Mouse (Mus musculus): ENCODE data around the gene Spdya. TPM values are rescaled to one million over a fixed set of nuclear protein-coding genes. Genes with fewer than 3 reads are reported as not detected.
"Not testable (repeated sequence)": the region's sequence is repeated elsewhere in the genome, so short reads cannot be mapped to it uniquely, and the experiment has no call there.

The Spdya gene
- total RNA-seq, 2 experiments from 2014 or later = not detected

DNA sequence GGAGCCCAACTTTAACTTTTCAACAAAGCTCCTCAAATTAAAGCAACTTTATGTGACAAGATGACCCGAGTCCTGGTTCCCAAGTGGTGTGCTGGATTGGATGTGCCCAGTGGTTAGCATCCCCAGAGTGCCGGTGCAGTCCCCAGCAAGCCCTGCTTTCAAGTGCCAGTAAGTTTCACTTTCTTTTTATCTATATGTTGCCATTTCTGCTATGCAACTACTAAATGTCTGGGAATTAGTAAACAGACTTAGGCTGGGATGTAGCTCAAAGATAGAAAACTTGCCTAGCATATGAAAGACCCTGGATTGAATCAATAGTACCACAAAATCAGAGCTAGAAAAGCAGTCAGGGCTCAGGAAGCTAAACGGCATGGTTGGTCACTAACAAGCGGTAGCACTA lies 66.1 kb downstream of the Spdya start:
- intact Hi-C loops (cut with DNase I) = no loop called here
- no peak for DNase-seq

DNA sequence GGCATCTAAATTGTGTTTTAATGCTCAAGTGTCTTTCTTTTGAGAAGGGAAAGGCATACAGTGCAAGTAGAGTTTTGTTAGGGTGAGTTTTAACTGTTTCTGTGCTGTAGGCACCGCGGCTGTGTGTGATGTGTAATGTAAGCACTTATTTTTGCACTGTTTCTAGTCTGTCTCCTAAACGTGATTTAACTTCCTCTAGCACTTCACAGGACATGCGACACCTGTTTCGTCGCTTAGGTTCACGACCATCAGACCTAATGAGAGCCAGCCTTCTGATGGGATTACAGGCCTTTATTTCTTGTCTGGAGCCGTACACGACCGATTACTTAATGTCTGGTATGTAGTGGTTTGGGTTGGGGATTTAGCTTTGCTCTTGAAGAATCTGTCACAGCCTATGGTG lies 79.9 kb downstream of the Spdya start:
- no peak for DNase-seq
- intact Hi-C loops (cut with DNase I) = no loop called here

DNA sequence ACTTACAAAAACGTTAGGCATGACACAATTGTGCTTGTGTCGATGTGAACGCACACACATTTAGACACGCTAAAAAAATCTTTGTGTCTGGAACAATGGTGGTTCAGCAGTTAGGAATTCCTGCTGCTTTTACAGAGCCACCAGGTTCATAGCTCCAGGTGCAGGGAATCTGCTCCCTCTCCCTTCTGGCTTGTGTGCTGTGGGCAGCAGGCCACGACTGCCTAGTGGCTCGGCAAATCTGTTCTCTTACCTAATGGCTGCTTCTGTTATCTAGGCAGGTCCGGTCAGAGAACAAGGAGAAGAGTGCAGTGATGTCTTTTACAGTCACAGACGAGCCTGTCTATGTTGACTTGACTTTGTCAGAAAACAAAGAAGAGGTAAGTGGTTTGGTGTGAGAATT lies 81.5 kb downstream of the Spdya start:
- intact Hi-C loops (cut with DNase I) = no loop called here
- no peak for DNase-seq

DNA sequence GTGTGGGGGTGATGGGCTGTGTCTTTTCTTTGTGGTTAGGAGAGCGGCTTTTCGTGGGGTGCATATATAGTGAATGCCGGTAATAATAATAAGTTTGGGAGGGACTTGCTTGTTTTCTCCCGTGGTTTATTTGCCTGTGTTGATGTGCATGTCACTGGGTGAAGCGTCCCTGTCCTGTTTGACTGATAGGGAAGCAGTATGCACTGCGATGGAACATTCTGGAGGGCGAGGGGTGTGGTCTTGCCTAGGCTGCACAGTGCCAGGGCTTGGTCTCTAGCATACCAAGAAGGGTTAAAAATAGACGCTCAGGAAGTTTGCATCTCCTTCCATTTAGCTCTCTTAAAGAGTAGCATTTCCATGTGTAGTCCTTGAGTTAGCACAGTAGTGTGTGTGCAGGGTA lies 84.9 kb downstream of the Spdya start:
- intact Hi-C loops (cut with DNase I) = no loop called here
- DNase-seq = no peak

DNA sequence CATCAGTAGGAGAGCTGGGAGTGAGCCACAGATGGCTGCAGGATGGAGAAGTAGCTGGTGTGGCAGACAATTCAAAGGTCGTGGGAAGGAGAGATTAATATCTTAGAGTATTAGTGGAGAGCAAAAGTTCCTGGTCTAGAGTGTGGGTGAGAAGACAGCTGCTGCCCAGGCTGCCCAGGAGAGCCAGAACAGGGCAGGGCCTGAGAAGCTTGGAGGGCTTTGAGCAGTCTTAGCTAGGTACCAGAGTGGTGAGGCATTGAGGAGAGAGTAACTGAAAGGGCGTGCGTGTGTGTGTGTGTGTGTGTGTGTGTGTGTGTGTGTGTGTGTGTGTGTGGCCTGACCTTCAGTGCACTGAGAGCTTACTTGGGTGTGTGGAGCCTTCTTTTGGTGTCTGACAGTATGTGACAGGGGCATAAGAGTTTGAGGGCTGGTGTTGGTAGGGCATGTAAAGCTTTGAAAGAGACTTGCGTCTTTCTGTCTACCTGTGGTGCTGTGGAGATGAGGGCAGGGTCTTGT lies 85.9 kb downstream of the Spdya start:
- intact Hi-C loops (cut with DNase I) = no loop called here
- DNase-seq = no peak

DNA sequence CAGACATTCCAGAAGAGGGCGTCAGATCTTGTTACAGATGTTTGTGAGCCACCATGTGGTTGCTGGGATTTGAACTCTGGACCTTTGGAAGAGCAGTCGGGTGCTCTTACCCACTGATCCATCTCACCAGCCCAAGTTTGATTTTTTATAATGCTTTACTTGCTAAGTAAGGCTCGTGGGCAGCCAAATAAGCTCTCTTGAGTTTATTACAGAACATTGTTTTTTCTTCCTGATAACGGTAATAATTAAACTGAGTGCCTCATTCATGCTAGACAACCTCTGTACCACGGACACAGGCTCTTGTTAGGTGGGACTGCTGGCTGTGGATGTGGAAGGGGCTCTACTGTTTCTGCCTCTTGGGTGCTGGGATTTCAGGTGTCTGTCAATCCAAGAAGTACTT lies 87.2 kb downstream of the Spdya start:
- DNase-seq; intact Hi-C loops (cut with DNase I): not testable (repeated sequence)

Other genes starting within 250 kb of the Spdya start
- gene Emilin2, start 240.1 kb upstream of the Spdya start, total RNA-seq (2021) = 100 to 1,000 TPM; 107 to 118 TPM
- gene Gm4707, start 92.1 kb upstream of the Spdya start, total RNA-seq (2021) = 1 to 10 TPM in 1 of 2 experiments, under 1 TPM in 1; 0.88 to 1.6 TPM
- 10 to 100 TPM; 22.0 to 29.0 TPM for gene Smchd1, start 76.7 kb upstream of the Spdya start, total RNA-seq (2021)
- 1 to 10 TPM; 2.4 to 4.1 TPM for gene Ndc80, start 25.2 kb upstream of the Spdya start, total RNA-seq (2021)
- gene Wdr43, start 63.8 kb downstream of the Spdya start, total RNA-seq (2021) = 10 to 100 TPM; 20.5 to 20.8 TPM
- 1 to 10 TPM; 2.0 to 2.3 TPM for gene Togaram2, start 121.2 kb downstream of the Spdya start, total RNA-seq (2021)
- under 1 TPM; 0.26 to 0.41 TPM for gene Pcare, start 200.8 kb downstream of the Spdya start, total RNA-seq (2021)
- 100 to 1,000 TPM; 154 to 172 TPM for gene Clip4, start 216.4 kb downstream of the Spdya start, total RNA-seq (2021)